Mouse (Mus musculus): ENCODE results near the gene Jkamp. TPM values are rescaled to one million over a fixed set of nuclear protein-coding genes. Genes with fewer than 3 reads are reported as not detected.
"Not testable (repeated sequence)": the region's sequence is repeated elsewhere in the genome, so short reads cannot be mapped to it uniquely, and the experiment has no call there.

The Jkamp gene
- 10 to 100 TPM; 10.4 to 11.4 TPM for total RNA-seq (2021)
- long read RNA-seq, experiment 1, transcript Jkamp-201 (7 exons, 1,292 nt), result major isoform, 19 of 30 reads
- long read RNA-seq, experiment 1, transcript Jkamp-202 (7 exons, 1,874 nt), result minor isoform, 8 of 30 reads
- long read RNA-seq, experiment 1, partial matches to known transcripts, result 0 of 30 reads
- long read RNA-seq, experiment 1, other reads (novel, unspliced or antisense), result 3 of 30 reads
- long read RNA-seq, experiment 2, transcript Jkamp-202 (7 exons, 1,874 nt), result minor isoform, 8 of 32 reads
- long read RNA-seq, experiment 2, transcript Jkamp-201 (7 exons, 1,292 nt), result major isoform, 18 of 32 reads
- long read RNA-seq, experiment 2, partial matches to known transcripts, result 2 of 32 reads
- long read RNA-seq, experiment 2, other reads (novel, unspliced or antisense), result 4 of 32 reads

- peak; percentile 97 to 99 for DNase-seq
- intact Hi-C loops (cut with DNase I), result no loop called here
Measured at GRCm38 (mm10) chr12:72085329-72086165, at the start of gene Jkamp, which contains the start of gene L3hypdh. TSS of gene Jkamp (plus strand) at chr12:72085589. TSS of gene L3hypdh (minus strand) at chr12:72085439.

GRCm38 (mm10) chr12:72036097-72036661 is 49.2 kb upstream of the Jkamp start:
- intact Hi-C loops (cut with DNase I), result no loop called here
- no peak for DNase-seq

GRCm38 (mm10) chr12:72037049-72037448 is 48.3 kb upstream of the Jkamp start:
- no peak for DNase-seq
- intact Hi-C loops (cut with DNase I), result no loop called here

GRCm38 (mm10) chr12:72038866-72039265 is 46.5 kb upstream of the Jkamp start:
- no peak for DNase-seq

GRCm38 (mm10) chr12:72039501-72039900 is 45.9 kb upstream of the Jkamp start:
- intact Hi-C loops (cut with DNase I), result no loop called here
- no peak for DNase-seq

More at GRCm38 (mm10) chr12:72038866-72039265, 46.5 kb upstream of the Jkamp start:
- intact Hi-C loops (cut with DNase I), result no loop called here

- intact Hi-C loops (cut with DNase I), result no loop called here
- DNase-seq, result no peak
Measured at GRCm38 (mm10) chr12:72041238-72041637, 44.2 kb upstream of the Jkamp start.

GRCm38 (mm10) chr12:72047513-72047912 is 37.9 kb upstream of the Jkamp start:
- DNase-seq, result no peak
- intact Hi-C loops (cut with DNase I), result loop anchor here (1.0 to 5.0 kb wide), 2 partner anchors 215 to 278 kb away; partner anchors contain the start of gene Daam1

GRCm38 (mm10) chr12:72050156-72050555 is 35.2 kb upstream of the Jkamp start:
- DNase-seq; intact Hi-C loops (cut with DNase I): not testable (repeated sequence)

- intact Hi-C loops (cut with DNase I), result no loop called here
- no peak for DNase-seq
Measured at GRCm38 (mm10) chr12:72050821-72051220, 34.6 kb upstream of the Jkamp start.

GRCm38 (mm10) chr12:72052571-72052970 is 32.8 kb upstream of the Jkamp start:
- no peak for DNase-seq
- intact Hi-C loops (cut with DNase I), result no loop called here

- intact Hi-C loops (cut with DNase I), result no loop called here
- no peak for DNase-seq
Measured at GRCm38 (mm10) chr12:72053303-72053702, 32.1 kb upstream of the Jkamp start.

GRCm38 (mm10) chr12:72053851-72054250 is 31.5 kb upstream of the Jkamp start:
- intact Hi-C loops (cut with DNase I), result no loop called here

GRCm38 (mm10) chr12:72057780-72058179 is 27.6 kb upstream of the Jkamp start:
- intact Hi-C loops (cut with DNase I), result no loop called here
- no peak for DNase-seq

More at GRCm38 (mm10) chr12:72053851-72054250, 31.5 kb upstream of the Jkamp start:
- no peak for DNase-seq

GRCm38 (mm10) chr12:72069626-72070326 is 15.6 kb upstream of the Jkamp start:
- DNase-seq, result no peak
- intact Hi-C loops (cut with DNase I), result no loop called here

- DNase-seq, result peak; percentile 77 to 79
- intact Hi-C loops (cut with DNase I), result no loop called here
Measured at GRCm38 (mm10) chr12:72070327-72071269, 14.8 kb upstream of the Jkamp start, which contains the start of gene Gpr135. TSS of gene Gpr135 (minus strand) at chr12:72071125.

GRCm38 (mm10) chr12:72078248-72078647 is 7.1 kb upstream of the Jkamp start:
- intact Hi-C loops (cut with DNase I), result no loop called here

GRCm38 (mm10) chr12:72081961-72082360 is 3.4 kb upstream of the Jkamp start:
- intact Hi-C loops (cut with DNase I), result no loop called here
- DNase-seq, result no peak

More at GRCm38 (mm10) chr12:72078248-72078647, 7.1 kb upstream of the Jkamp start:
- DNase-seq, result no peak

GRCm38 (mm10) chr12:72082370-72082769 is 3.0 kb upstream of the Jkamp start:
- intact Hi-C loops (cut with DNase I), result no loop called here
- no peak for DNase-seq

GRCm38 (mm10) chr12:72083265-72083664 is 2.1 kb upstream of the Jkamp start:
- DNase-seq, result no peak
- intact Hi-C loops (cut with DNase I), result no loop called here

Data from gastrocnemius, postnatal 36 days (tissue).